Mouse (Mus musculus) ovary, postnatal 36 days (tissue): Measurements from ENCODE around the gene Csf3r.
"Not testable (repeated sequence)": the region's sequence is repeated elsewhere in the genome, so short reads cannot be mapped to it uniquely, and the experiment has no call there.

Experiments
- DNase-seq: peaks from one replicate; pipeline ENCODE4 v3.0.0; 2022; ENCODE audit warnings: low spot score, mixed read lengths

Gene Csf3r

DNA sequence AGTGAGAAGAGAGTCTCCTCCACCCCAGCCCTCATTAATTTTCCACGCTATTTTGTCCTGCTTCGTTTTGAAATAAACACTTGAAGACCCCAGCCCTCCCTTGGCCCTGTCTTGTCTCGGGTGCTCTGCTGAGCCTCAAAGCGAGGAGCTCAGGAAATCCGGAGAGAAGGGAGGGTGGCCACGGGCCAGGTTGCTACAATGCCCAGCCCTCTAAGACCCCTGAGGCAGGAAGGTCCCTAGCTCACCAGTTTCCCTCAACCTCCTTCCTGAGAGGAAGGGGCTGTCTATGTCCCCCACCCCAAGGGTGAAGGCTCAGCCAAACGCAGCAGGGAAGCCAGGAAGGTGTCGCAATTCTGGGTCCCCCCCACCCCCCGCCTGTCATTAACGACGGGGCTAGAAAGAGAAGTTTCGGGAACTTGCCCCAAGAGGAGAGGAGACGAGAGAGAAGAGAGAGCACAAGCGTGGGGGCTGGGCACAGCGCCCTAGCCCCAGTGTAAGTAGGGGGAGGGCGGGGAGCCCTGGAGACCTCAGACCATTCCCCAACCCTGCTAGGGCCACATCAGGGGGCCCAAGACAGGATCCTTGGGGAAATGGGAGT lies at the start of gene Csf3r:
Gene Csf3r, plus strand, starts transcription at position 248 of the 598 bp plus-strand sequence.
- DNase-seq: no peak

DNA sequence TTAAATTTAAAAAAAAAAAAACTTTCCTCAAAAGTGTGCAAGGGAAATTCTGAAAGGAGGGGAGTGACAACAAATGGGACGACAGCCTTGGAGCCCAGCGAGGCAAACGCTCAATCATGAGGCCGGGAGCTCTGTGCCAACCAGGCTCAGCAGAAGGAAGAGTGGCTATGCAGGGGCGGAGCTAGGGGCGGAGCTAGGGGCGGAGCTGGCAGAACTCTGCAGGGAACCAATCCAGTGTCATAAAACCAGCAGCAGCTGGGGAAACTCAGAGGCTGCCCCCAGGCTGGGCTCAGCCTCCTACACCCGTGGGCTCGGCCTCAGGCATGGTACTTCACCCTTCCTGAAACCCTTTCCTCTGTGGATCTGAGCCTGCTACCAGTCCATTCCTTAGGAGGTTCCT lies 46.6 kb upstream of the Csf3r start:
- no peak for DNase-seq

- DNase-seq: no peak
These were observed 41.1 kb upstream of the Csf3r start for GRCm38 (mm10) chr4:125983279-125983678.

DNA sequence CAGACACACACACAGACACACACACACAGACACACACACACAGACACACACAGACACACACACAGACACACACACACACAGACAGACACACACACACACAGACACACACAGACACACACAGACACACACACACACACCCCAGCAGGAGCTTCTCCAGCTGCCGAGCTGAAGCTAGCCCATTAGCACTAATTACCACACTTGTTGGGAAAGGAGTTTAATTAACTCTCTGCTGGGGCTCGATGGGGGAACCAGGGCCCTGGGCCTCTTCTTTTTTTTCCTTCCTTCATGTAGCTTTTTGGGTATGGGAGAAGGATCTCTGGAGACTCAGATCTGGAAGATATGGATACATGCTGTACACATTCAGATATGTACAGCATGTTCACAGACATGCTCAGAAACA lies 38.6 kb upstream of the Csf3r start:
- DNase-seq: not testable (repeated sequence)

- DNase-seq: no peak
These were observed 37.3 kb upstream of the Csf3r start for GRCm38 (mm10) chr4:125987071-125987470.

GRCm38 (mm10) chr4:125989061-125989460 lies 35.3 kb upstream of the Csf3r start:
- DNase-seq: no peak

DNA sequence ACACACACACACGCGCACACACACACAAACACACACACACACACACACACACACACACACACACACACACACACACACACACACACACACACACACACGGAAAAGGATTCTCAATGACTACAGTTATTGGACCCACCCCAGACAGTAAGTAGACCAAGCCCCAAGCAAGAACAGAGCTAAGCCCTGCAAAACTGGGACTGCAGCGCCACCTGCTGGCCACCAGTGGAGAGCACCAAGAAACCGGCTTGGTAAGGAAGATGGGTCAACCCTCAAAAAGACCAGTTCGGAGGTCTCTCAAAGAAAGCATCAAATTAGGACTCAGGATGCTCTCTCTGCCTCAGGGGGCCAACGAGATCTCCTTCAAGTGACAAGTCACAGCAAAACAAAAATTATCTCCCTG lies 34.2 kb upstream of the Csf3r start:
- peak; percentile 59 for DNase-seq

DNA sequence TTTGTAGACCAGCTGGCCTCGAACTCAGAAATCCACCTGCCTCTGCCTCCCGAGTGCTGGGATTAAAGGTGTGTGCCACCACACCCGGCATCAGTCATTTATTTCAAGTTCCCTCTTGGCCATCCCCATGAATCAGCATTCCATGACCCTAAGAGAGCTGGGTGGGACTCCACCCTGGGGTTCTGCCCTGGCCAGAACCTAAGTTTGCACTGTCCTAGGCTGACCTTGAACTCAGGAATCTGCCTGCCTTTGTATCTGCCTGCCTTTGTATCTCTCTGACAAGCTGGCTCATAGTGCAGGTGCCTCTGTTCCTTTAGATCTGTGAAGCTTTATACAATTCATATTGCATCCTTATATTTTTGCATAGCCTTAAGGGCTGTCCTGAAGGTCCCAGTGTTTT lies 32.1 kb upstream of the Csf3r start:
- no peak for DNase-seq

GRCm38 (mm10) chr4:125992906-125993305 lies 31.4 kb upstream of the Csf3r start:
- DNase-seq: no peak

- peak; percentile 41 for DNase-seq
These were observed 27.8 kb upstream of the Csf3r start for GRCm38 (mm10) chr4:125996576-125996975.

- no peak for DNase-seq
These were observed 26.5 kb upstream of the Csf3r start for GRCm38 (mm10) chr4:125997826-125998225.

DNA sequence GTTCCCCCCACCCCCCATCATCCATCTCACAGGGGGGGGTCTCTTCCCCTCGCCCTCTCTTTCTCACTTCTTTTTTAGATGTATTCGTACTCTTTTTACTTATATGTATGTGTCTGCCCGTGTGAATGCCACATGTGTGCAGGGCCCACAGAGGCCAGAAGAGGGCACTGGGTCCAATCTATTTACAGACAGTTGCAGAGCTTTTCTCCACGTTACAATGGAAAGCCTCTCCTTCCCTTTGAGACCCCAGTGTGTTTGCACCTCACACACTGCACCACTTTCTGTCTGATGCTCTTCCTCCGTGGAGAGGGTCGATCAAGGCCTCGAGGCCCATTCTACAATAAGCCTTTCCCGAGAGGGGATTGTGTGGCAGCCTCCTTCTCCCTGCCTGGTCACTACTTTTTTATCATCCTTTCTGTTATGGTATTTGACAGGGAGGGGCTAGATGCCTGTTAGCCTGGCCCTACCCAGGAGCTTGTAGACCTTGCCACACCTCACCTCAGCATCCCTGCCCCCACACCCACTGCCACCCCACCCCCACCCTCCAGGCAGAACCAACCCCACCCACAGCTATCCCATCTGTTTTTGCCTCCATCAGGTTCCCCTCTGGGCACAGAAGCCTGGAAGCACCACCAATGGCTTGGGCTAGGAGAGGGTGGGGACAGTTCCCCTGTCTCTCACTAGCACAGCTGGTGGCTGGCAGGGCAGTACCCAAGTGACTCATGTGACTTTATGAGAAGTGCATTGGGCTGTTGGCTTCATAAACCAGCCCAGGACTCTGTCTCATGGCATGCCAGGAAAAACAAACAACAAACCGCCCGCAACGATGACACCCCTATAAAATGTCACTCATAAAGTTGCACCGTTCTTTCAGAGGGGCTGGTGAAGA lies 22.8 kb upstream of the Csf3r start:
- DNase-seq: no peak

- no peak for DNase-seq
These were observed 6.5 kb upstream of the Csf3r start for GRCm38 (mm10) chr4:126017676-126018332.

DNA sequence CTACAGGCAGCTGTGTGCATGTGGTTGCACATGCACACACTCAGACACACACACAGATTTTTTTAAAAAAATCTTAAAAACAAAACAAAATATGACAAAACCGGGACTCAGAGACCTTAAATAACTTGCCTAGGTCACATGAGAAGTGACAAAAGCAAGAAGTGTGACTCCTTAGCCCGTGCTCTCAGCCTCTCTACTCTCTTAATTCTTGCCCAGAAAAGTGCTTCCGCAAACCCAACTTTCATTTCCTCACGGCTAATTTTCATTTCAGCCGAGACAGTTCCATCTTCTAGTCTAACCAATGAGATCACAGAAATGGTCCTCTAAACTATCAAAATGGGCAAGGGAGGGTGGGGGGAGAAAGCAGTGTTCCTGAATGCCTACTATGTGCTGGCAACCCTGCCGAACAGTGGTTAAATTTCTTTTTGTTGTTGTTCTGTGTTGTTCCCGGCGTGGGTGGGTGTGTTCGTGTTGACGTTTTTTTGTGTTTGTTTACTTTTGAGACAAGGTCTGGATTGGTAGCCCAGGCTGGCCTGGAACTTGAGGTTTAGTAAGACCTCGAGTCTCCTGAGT lies 5.3 kb upstream of the Csf3r start:
- DNase-seq: no peak

- no peak for DNase-seq
These were observed 1.5 kb downstream of the Csf3r start for GRCm38 (mm10) chr4:126025801-126026200.

- no peak for DNase-seq
These were observed 3.6 kb downstream of the Csf3r start for GRCm38 (mm10) chr4:126027980-126028379.

- no peak for DNase-seq
These were observed 4.7 kb downstream of the Csf3r start for GRCm38 (mm10) chr4:126029042-126029441.

DNA sequence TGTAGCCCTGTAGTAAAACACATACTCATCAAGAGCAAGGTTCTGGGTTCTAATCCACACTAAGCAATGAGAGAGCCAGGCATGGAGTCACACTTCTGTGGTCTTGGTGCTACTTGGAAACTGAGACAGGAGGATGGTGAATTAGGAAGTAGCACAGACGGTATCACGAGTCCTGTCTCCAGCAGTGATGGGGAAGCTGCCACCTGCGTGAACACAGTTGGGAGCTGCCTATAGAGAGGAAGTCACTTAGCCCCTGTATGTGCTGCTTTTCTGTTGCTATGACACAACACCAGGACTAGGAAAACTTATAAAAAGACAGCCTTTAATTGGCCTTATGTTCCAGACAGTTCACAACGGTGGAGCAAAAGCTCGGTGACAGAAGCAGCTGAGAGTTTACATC lies 6.4 kb downstream of the Csf3r start:
- DNase-seq: no peak

DNA sequence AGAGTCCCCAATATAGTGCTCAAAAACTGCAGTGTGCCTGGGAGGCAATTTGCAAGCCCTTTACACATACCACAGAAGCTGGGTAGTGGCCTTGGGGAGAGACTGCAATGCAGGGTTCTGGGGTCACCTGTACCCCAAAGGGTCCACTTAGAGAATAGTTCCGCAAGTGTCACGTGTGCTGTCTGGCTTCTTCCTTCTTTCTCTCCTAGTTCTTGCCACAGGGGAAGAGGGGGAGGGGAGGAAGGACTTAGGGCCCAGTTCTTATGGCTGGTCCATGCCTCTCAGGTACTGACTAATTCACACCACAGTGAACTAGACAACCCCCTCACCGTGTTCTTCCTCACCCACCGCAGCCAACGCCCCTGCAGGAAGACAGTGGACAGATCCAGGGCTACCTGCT lies 11.1 kb downstream of the Csf3r start:
- no peak for DNase-seq

GRCm38 (mm10) chr4:126046851-126047585 lies 22.7 kb downstream of the Csf3r start, which contains the start of gene Mrps15:
Mrps15 (plus strand) TSS chr4:126046925.
- peak; percentile 83 for DNase-seq

- peak; percentile 13 for DNase-seq
These were observed 27.3 kb downstream of the Csf3r start for GRCm38 (mm10) chr4:126051617-126052016.
